Mouse (Mus musculus) E14TG2a.4 (cell line): ENCODE measurements around the gene Rps6kc1.

Experiments
- CTCF ChIP-seq: conservative IDR thresholded peaks from 2 replicates; pipeline ENCODE4 v1.5.1; 2014; ENCODE audit warnings: low read length
- NANOG ChIP-seq: IDR thresholded peaks from 2 replicates; pipeline ENCODE4 v1.6.1; 2014; ENCODE audit warnings: borderline replicate concordance, low read length, mixed read lengths

GRCm38 (mm10) chr1:190777660-190778059 lies 133.9 kb downstream of the Rps6kc1 start:
- TF ChIP-seq CTCF (no peak), NANOG (no peak)
